In the genomic region with DNA sequence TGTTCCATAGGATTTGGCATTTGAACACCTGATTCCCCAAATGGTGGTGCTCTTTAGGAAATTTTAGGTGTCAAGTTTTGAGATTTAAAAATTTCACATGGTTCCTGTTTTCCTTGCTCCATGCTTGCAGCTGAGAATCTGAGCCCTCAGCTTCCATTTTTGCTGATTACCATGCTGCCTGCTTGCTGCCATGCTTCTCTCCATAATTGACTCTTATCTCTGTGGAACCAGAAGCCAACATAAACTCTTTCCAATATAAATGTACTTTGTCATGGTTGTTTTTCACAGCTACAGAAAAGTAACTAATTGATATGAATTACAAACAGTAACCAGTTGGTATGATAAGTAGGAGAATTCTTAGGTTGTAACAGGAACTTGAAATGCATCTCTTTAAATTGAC, we compare ENCODE assay signal across 34 mouse cellular contexts.
"Had no signal": no experiment of that assay in that cellular context is flagged by ENCODE, and none has a peak within 500 bp of the region (broad histone marks: within the 10 kb centered on the region; RNA-seq: fewer than 3 reads in every experiment).

No protein-coding gene starts in this region.

- DNase-seq: heart, postnatal 10 days; heart, postnatal 14 days; heart, postnatal 36 days; heart, postnatal 4 days; kidney, adult 11 months; kidney, adult 18-20 months; kidney, adult 2 months; kidney, adult 8-10 months; kidney, adult 9 months; kidney, postnatal 10 days; kidney, postnatal 14 days; kidney, postnatal 25 days; kidney, postnatal 36 days; kidney, postnatal 4 days; layer of hippocampus, adult 9-11 months; layer of hippocampus, postnatal 36 days had no signal

- H3K4me1 ChIP-seq: hindbrain, embryonic 10.5 days; hindbrain, embryonic 12.5 days; hindbrain, embryonic 13.5 days; hindbrain, embryonic 15.5 days; intestine, embryonic 15.5 days; kidney, embryonic 15.5 days had no signal

- H3K36me3 ChIP-seq: heart, embryonic 12.5 days; heart, embryonic 13.5 days; heart, embryonic 15.5 days; hindbrain, embryonic 10.5 days; hindbrain, embryonic 12.5 days; hindbrain, embryonic 13.5 days; hindbrain, embryonic 15.5 days; intestine, embryonic 15.5 days; kidney, embryonic 15.5 days had no signal

- H3K4me2 ChIP-seq: heart, embryonic 12.5 days; heart, embryonic 13.5 days; heart, embryonic 15.5 days; hindbrain, embryonic 12.5 days; hindbrain, embryonic 13.5 days; hindbrain, embryonic 14.5 days; hindbrain, embryonic 15.5 days; intestine, embryonic 15.5 days; kidney, embryonic 15.5 days had no signal

- H3K9me3 ChIP-seq: heart, embryonic 12.5 days; heart, embryonic 13.5 days; heart, embryonic 15.5 days; hindbrain, embryonic 10.5 days; hindbrain, embryonic 12.5 days; hindbrain, embryonic 13.5 days; hindbrain, embryonic 15.5 days; intestine, embryonic 15.5 days; kidney, embryonic 15.5 days had no signal

- H3K4me3 ChIP-seq: heart, embryonic 12.5 days; heart, embryonic 13.5 days; heart, embryonic 15.5 days; hindbrain, embryonic 10.5 days; hindbrain, embryonic 12.5 days; hindbrain, embryonic 13.5 days; hindbrain, embryonic 15.5 days; intestine, embryonic 15.5 days; kidney, embryonic 15.5 days; layer of hippocampus, adult 2 months; left cerebral cortex, adult 2 months had no signal

- H3K27ac ChIP-seq: heart, embryonic 13.5 days; heart, embryonic 15.5 days; hindbrain, embryonic 10.5 days; hindbrain, embryonic 12.5 days; hindbrain, embryonic 13.5 days; hindbrain, embryonic 14.5 days; hindbrain, embryonic 15.5 days; hindbrain, postnatal 0 days; intestine, embryonic 15.5 days; kidney, embryonic 15.5 days; kidney, postnatal 0 days; layer of hippocampus, adult 2 months; left cerebral cortex, adult 2 months had no signal

- H3K9ac ChIP-seq: heart, embryonic 12.5 days; heart, embryonic 13.5 days; heart, embryonic 15.5 days; hindbrain, embryonic 12.5 days; hindbrain, embryonic 13.5 days; hindbrain, embryonic 14.5 days; hindbrain, embryonic 15.5 days; intestine, embryonic 15.5 days; kidney, embryonic 15.5 days had no signal

- ATAC-seq: hindbrain, embryonic 16.5 days; hindbrain, postnatal 0 days; inflammation-experienced regulatory T-cells, adult 6 months; intestine, embryonic 15.5 days; intestine, embryonic 16.5 days; intestine, postnatal 0 days had no signal

- H3K27me3 ChIP-seq: heart, embryonic 12.5 days; heart, embryonic 13.5 days; heart, embryonic 15.5 days; hindbrain, embryonic 12.5 days; hindbrain, embryonic 13.5 days; hindbrain, embryonic 15.5 days; intestine, embryonic 15.5 days; kidney, embryonic 15.5 days had no signal
